Mouse (Mus musculus): ENCODE measurements around the gene Med7. TPM values are rescaled to one million over a fixed set of nuclear protein-coding genes. Genes with fewer than 3 reads are reported as not detected.
"Not testable (repeated sequence)": the region's sequence is repeated elsewhere in the genome, so short reads cannot be mapped to it uniquely, and the experiment has no call there.

The Med7 gene
- polyA plus RNA-seq, 1 experiment from 2014 or later, result 83.5 TPM

DNA sequence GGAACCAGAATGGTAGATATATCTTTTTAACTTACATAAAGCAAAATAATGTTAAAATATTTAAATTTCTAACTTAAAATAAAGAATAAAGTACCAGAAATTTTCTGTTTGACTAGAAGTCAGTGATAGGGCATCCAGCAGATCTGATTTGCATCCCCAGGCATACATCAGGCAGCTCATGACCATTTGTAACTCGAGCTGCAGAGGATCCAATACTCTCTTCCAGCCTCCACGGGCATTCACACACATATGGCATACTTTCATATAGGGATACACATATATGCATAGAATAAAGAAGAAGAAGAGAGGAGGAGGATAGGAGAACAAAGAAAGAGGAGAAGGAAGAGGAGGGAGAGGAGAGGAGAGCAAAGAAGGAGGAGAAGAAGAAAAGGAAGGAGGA lies 38.8 kb upstream of the Med7 start:
- ATAC-seq (ENCODE audit: insufficient number of reproducible peaks, insufficient read depth, low FRiP score, low TSS enrichment, low read depth), result no peak
- 31% methylated on average over 2 of the region's 2 CpGs for WGBS

GRCm38 (mm10) chr11:46398473-46398872 lies 38.3 kb upstream of the Med7 start:
- peaks cover 5% of the 10 kb centered on the region; the same call in 1 of the 2 replicates for H3K4me1 ChIP-seq
- no peak for ATAC-seq (ENCODE audit: insufficient number of reproducible peaks, insufficient read depth, low FRiP score, low TSS enrichment, low read depth)
- no peaks in the 10 kb centered on the region for H3K27me3 ChIP-seq
- no peaks in the 10 kb centered on the region for H3K36me3 ChIP-seq
- H3K4me2 ChIP-seq, result no peak overlapping the region
- no peak overlapping the region for H3K27ac ChIP-seq
- H3K9ac ChIP-seq, result no peak overlapping the region
- H3K4me3 ChIP-seq, result no peak overlapping the region
- WGBS, result 82% methylated on average over 4 of the region's 4 CpGs
- H3K9me3 ChIP-seq, result no peaks in the 10 kb centered on the region

More for the DNA sequence above, 38.8 kb upstream of the Med7 start:
- no peaks in the 10 kb centered on the region for H3K36me3 ChIP-seq
- no peak overlapping the region for H3K4me3 ChIP-seq
- H3K9ac ChIP-seq, result no peak overlapping the region
- no peak overlapping the region for H3K4me2 ChIP-seq
- H3K27me3 ChIP-seq, result no peaks in the 10 kb centered on the region
- peaks cover 5% of the 10 kb centered on the region; the same call in 1 of the 2 replicates for H3K4me1 ChIP-seq
- H3K9me3 ChIP-seq, result no peaks in the 10 kb centered on the region
- no peak overlapping the region for H3K27ac ChIP-seq

- H3K4me3 ChIP-seq, result no peak overlapping the region
- H3K9me3 ChIP-seq, result no peaks in the 10 kb centered on the region
- H3K36me3 ChIP-seq, result no peaks in the 10 kb centered on the region
- no peak overlapping the region for H3K9ac ChIP-seq
- no peaks in the 10 kb centered on the region for H3K27me3 ChIP-seq
- H3K4me1 ChIP-seq, result peaks cover 5% of the 10 kb centered on the region; the same call in 1 of the 2 replicates
- no peak overlapping the region for H3K4me2 ChIP-seq
- no peak for ATAC-seq (ENCODE audit: insufficient number of reproducible peaks, insufficient read depth, low FRiP score, low TSS enrichment, low read depth)
- 62% methylated on average over 5 of the region's 5 CpGs for WGBS
- no peak overlapping the region for H3K27ac ChIP-seq
Observed at GRCm38 (mm10) chr11:46398933-46399383, 37.8 kb upstream of the Med7 start.

- H3K9ac ChIP-seq, result no peak overlapping the region
- no peaks in the 10 kb centered on the region for H3K27me3 ChIP-seq
- WGBS, result 77% methylated on average over 12 of the region's 12 CpGs
- H3K4me3 ChIP-seq, result no peak overlapping the region
- peaks cover 5% of the 10 kb centered on the region; the same call in 1 of the 2 replicates for H3K4me1 ChIP-seq
- no peaks in the 10 kb centered on the region for H3K9me3 ChIP-seq
- no peak overlapping the region for H3K4me2 ChIP-seq
- no peak for ATAC-seq (ENCODE audit: insufficient number of reproducible peaks, insufficient read depth, low FRiP score, low TSS enrichment, low read depth)
- H3K27ac ChIP-seq, result no peak overlapping the region
- no peaks in the 10 kb centered on the region for H3K36me3 ChIP-seq
Observed at GRCm38 (mm10) chr11:46401555-46401954, 35.2 kb upstream of the Med7 start.

- Histone ChIP-seq H3K9ac (no peak overlapping the region), H3K4me2 (no peak overlapping the region), H3K9me3 (no peaks in the 10 kb centered on the region), H3K27ac (no peak overlapping the region), H3K36me3 (no peaks in the 10 kb centered on the region), H3K4me1 (no peaks in the 10 kb centered on the region), H3K27me3 (peaks cover 4% of the 10 kb centered on the region; the same call in 1 of the 2 replicates), H3K4me3 (no peak overlapping the region)
- 80% methylated on average over 16 of the region's 16 CpGs for WGBS
- ATAC-seq (ENCODE audit: insufficient number of reproducible peaks, insufficient read depth, low FRiP score, low TSS enrichment, low read depth), result no peak
Observed at GRCm38 (mm10) chr11:46404986-46405385, 31.7 kb upstream of the Med7 start.

GRCm38 (mm10) chr11:46406721-46407120 lies 30.0 kb upstream of the Med7 start:
- Histone ChIP-seq H3K9ac (no peak overlapping the region), H3K4me1 (no peaks in the 10 kb centered on the region), H3K27me3 (peaks cover 4% of the 10 kb centered on the region; the same call in 1 of the 2 replicates), H3K36me3 (no peaks in the 10 kb centered on the region), H3K4me3 (no peak overlapping the region), H3K4me2 (no peak overlapping the region), H3K9me3 (no peaks in the 10 kb centered on the region), H3K27ac (no peak overlapping the region)
- WGBS, result 33% methylated on average over 10 of the region's 10 CpGs
- no peak for ATAC-seq (ENCODE audit: insufficient number of reproducible peaks, insufficient read depth, low FRiP score, low TSS enrichment, low read depth)

DNA sequence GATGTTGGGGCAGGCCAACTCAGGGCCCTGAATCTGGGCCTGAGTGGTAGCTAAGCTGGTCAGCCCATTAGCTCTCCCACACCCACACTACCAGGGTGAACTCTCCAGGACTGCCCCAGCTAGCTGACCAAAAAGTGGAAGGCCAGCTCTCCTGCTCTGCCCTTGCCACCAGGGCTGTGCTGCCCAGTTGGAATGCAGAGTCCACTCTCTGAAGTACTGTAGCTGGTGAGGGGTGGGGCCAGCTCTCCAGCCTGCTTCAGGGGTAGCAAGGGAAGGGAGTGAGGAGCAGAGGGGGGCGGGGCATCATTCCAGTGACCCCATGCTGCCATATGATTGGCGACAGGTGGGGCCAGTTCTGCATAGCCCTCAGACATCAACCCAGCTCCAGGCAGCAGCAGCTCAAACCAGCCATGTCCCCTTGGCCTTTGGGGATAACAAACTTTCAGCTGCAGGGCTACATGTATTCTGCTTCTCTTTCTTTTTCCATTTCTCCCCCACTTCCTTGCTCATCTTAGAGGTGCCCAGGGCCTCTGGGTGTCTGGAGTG lies 26.6 kb upstream of the Med7 start:
- Histone ChIP-seq H3K4me1 (no peaks in the 10 kb centered on the region), H3K27me3 (peaks cover 4% of the 10 kb centered on the region; the same call in 1 of the 2 replicates), H3K9me3 (no peaks in the 10 kb centered on the region), H3K4me3 (no peak overlapping the region), H3K4me2 (no peak overlapping the region), H3K9ac (no peak overlapping the region), H3K27ac (no peak overlapping the region), H3K36me3 (no peaks in the 10 kb centered on the region)
- ATAC-seq (ENCODE audit: insufficient number of reproducible peaks, insufficient read depth, low FRiP score, low TSS enrichment, low read depth), result no peak
- WGBS, result 45% methylated on average over 2 of the region's 2 CpGs

DNA sequence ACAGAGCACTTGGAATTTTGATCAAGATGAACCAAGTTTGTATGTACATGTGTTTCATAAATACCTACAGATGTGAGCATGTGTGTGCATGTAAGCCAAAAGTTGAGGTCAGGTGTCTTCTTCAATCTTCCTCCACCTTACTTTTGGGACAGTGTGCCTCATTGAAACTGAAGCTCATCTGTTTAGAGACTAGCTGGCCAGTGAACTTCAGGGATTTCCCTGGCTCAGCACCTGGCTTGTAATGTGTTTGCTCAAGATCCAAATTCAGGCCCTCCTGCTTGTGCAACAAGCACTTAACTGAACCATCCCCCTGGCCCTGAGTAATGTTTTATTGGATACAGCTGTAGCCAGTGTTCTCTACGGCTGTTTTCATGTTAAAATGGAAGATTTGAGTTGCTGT lies 18.3 kb upstream of the Med7 start:
- no peak for ATAC-seq (ENCODE audit: insufficient number of reproducible peaks, insufficient read depth, low FRiP score, low TSS enrichment, low read depth)
- H3K4me3 ChIP-seq, result no peak overlapping the region
- no peak overlapping the region for H3K9ac ChIP-seq
- no peaks in the 10 kb centered on the region for H3K36me3 ChIP-seq
- peaks cover 8% of the 10 kb centered on the region for H3K4me1 ChIP-seq
- H3K9me3 ChIP-seq, result no peaks in the 10 kb centered on the region
- H3K4me2 ChIP-seq, result no peak overlapping the region
- H3K27ac ChIP-seq, result 0 out of 2 replicates have a peak overlapping the region, but pooled peaks have one; percentile 51
- 24% methylated on average over 1 of the region's 1 CpGs for WGBS
- no peaks in the 10 kb centered on the region for H3K27me3 ChIP-seq

DNA sequence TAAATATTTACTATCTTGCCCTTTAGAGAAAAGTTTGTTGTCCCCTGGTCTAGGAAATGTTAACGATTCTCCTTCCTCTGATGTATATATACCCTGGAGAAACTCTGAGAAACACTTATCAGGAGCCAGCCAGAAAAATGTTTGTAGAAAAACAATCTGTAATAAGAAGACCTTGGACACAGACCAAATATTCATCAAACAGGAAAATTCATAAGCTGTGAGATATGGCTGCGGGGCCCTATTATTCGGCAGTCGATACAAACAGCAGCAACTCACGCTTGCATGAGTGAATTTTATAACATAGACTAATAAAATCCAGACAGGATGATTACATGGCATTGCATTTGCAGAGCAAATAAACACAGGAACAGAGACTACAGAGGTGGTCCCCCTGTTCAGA lies 17.9 kb upstream of the Med7 start:
- no peaks in the 10 kb centered on the region for H3K9me3 ChIP-seq
- H3K27me3 ChIP-seq, result no peaks in the 10 kb centered on the region
- H3K4me2 ChIP-seq, result no peak overlapping the region
- H3K36me3 ChIP-seq, result no peaks in the 10 kb centered on the region
- 43% methylated on average over 5 of the region's 5 CpGs for WGBS
- H3K9ac ChIP-seq, result no peak overlapping the region
- no peak overlapping the region for H3K4me3 ChIP-seq
- H3K4me1 ChIP-seq, result peaks cover 8% of the 10 kb centered on the region
- H3K27ac ChIP-seq, result no peak overlapping the region
- no peak for ATAC-seq (ENCODE audit: insufficient number of reproducible peaks, insufficient read depth, low FRiP score, low TSS enrichment, low read depth)

DNA sequence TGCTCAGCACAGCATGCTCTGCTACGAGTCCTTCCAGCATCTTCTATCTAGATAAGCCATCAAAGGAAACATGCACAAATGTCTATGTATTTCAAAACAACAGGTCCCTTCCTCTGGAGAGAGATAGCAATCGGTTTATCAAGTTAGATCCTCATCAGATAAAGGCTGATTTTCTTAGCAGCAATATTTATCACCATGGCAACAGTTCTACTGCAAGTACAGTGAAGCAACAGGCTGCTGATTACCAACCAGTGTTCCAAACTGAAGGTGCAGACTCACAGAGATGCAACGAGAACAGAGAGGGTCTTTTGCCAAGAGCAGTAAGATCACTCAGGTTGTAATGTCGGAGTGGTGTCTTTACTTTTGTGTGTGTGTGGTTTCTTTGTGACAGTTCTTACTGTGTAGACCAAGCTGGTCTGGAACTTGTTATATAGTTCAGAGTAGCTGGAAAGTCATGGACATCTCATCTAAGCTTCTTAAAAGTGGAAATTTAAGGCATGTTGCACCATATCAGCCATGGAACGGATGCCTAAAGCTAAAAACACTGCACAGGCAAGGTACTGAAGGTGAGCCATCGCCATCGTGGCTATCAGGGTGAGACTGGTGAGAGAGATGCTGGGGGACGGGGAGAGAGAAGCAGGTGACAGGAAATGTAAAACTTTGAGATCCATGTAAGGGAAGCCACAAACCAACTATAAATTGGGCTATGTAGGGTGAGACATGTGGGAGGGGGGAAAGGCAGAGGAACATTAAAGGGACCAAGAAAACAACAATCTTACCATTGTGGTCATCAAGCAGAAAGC lies 15.4 kb upstream of the Med7 start:
- Histone ChIP-seq H3K36me3 (no peaks in the 10 kb centered on the region), H3K27me3 (no peaks in the 10 kb centered on the region), H3K4me1 (peaks cover 8% of the 10 kb centered on the region), H3K27ac (no peak overlapping the region), H3K4me3 (no peak overlapping the region), H3K4me2 (no peak overlapping the region), H3K9me3 (no peaks in the 10 kb centered on the region), H3K9ac (no peak overlapping the region)
- WGBS, result 81% methylated on average over 8 of the region's 8 CpGs
- no peak for ATAC-seq (ENCODE audit: insufficient number of reproducible peaks, insufficient read depth, low FRiP score, low TSS enrichment, low read depth)

DNA sequence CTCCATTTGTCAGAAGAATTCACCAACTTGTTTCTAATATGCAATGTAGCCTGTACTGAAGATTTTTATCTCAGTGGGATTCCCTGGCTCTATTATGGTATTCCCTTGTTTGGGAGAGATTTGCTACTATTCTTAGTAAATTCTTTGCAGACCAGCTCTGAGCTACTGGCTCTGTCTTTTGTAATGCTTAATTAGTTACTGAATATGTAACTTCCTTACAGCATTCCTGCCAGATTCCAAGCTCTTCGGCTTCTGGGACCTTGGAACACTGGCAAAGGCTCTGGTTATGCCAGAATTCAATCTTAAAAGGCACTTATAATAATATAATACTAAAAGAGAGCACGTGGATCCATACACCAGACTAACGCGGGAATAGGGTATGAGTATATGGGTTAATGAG lies 8.6 kb upstream of the Med7 start:
- not testable (repeated sequence) for H3K27ac ChIP-seq; H3K36me3 ChIP-seq; H3K4me1 ChIP-seq; H3K9me3 ChIP-seq; ATAC-seq (ENCODE audit: insufficient number of reproducible peaks, insufficient read depth, low FRiP score, low TSS enrichment, low read depth); H3K9ac ChIP-seq; H3K27me3 ChIP-seq; H3K4me2 ChIP-seq; H3K4me3 ChIP-seq
- WGBS, result 36% methylated on average over 4 of the region's 4 CpGs

DNA sequence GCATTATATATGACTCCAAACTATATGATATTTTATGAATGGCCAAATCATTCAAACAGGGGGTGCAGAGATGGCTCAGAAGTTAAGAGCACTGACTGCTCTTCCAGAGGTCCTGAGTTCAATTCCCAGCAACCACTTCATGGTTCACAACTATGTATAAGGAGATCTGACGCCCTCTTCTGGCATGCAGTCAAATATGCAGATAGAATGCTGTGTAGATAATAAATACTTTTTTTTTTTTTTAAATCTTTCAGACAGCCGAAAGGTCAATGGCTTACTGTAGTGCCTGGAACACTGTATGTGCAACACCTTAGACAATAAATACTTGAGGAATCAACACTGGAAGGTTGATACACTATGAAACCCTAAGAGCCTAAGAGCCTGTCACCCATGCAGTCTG lies 6.6 kb upstream of the Med7 start:
- H3K4me2 ChIP-seq, result no peak overlapping the region
- H3K27me3 ChIP-seq, result no peaks in the 10 kb centered on the region
- no peak overlapping the region for H3K9ac ChIP-seq
- 84% methylated on average over 2 of the region's 2 CpGs for WGBS
- H3K4me1 ChIP-seq, result no peaks in the 10 kb centered on the region
- no peak overlapping the region for H3K4me3 ChIP-seq
- H3K9me3 ChIP-seq, result no peaks in the 10 kb centered on the region
- no peak for ATAC-seq (ENCODE audit: insufficient number of reproducible peaks, insufficient read depth, low FRiP score, low TSS enrichment, low read depth)
- H3K27ac ChIP-seq, result no peak overlapping the region
- H3K36me3 ChIP-seq, result no peaks in the 10 kb centered on the region

All from embryonic facial prominence, embryonic 13.5 days (tissue).